Mouse (Mus musculus) liver, postnatal 0 days (tissue): Measurements from ENCODE around the gene Amph.

Experiments
- CTCF ChIP-seq: sonication (generic); IDR thresholded peaks from 2 replicates; pipeline ENCODE4 v1.5.1; 2016; ENCODE audit warnings: antibody characterized with exemption, low read depth
- EP300 ChIP-seq: IDR thresholded peaks from 2 replicates; pipeline ENCODE4 v1.6.1; 2016; ENCODE audit warnings: antibody characterized with exemption, low read depth, mild to moderate bottlenecking

GRCm38 (mm10) chr13:19139771-19140170 lies 191.8 kb downstream of the Amph start:
- TF ChIP-seq EP300: peak; percentile 82
- TF ChIP-seq CTCF: no peak
